Mouse (Mus musculus): ENCODE data around the gene Ppp1r3g.

GRCm38 (mm10) chr13:35947354-35948000 lies 11.2 kb upstream of the Ppp1r3g start:
- TF ChIP-seq CTCF (IDR thresholded peaks at IDR 0.05; ENCODE audit: low read depth) (peak; percentile 94), EP300 (IDR thresholded peaks at IDR 0.05; ENCODE audit: low read depth) (no peak)

Data from liver, embryonic 14.5 days (tissue).